Mouse (Mus musculus) c-Kit-positive CD71-positive TER-119-negative erythroid progenitor cells, embryonic 14.5 days (primary cell): ENCODE data around the gene Polr1a.
"Not testable (repeated sequence)": the region's sequence is repeated elsewhere in the genome, so short reads cannot be mapped to it uniquely, and the experiment has no call there.

Source experiments
- DNase-seq: peaks from one replicate; pipeline ENCODE4 v3.0.0-alpha.2; 2013; ENCODE audit warnings: low read depth

Gene Polr1a

GRCm38 (mm10) chr6:71908481-71909381, at the start of gene Polr1a, which contains the start of gene Ptcd3:
Gene Polr1a, plus strand, starts transcription at chr6:71909053.
Gene Ptcd3, minus strand, starts transcription at chr6:71908750.
- DNase-seq: peak; percentile 90

GRCm38 (mm10) chr6:71867751-71868150, 41.1 kb upstream of the Polr1a start:
- no peak for DNase-seq

GRCm38 (mm10) chr6:71868809-71869208, 40.0 kb upstream of the Polr1a start:
- DNase-seq: no peak

- DNase-seq: no peak
These were observed 37.5 kb upstream of the Polr1a start for GRCm38 (mm10) chr6:71871396-71871795.

GRCm38 (mm10) chr6:71877965-71878760, 30.7 kb upstream of the Polr1a start:
- DNase-seq: no peak

GRCm38 (mm10) chr6:71893263-71893662, 15.6 kb upstream of the Polr1a start:
- no peak for DNase-seq

GRCm38 (mm10) chr6:71907702-71908235, 1.1 kb upstream of the Polr1a start:
- DNase-seq: peak; percentile 41

- no peak for DNase-seq
These were observed 531 bp downstream of the Polr1a start for GRCm38 (mm10) chr6:71909384-71909783.

- DNase-seq: no peak
These were observed 987 bp downstream of the Polr1a start for GRCm38 (mm10) chr6:71909840-71910239.

- no peak for DNase-seq
These were observed 3.0 kb downstream of the Polr1a start for GRCm38 (mm10) chr6:71911686-71912450.

GRCm38 (mm10) chr6:71920752-71921151, 11.9 kb downstream of the Polr1a start:
- no peak for DNase-seq

GRCm38 (mm10) chr6:71925233-71925632, 16.4 kb downstream of the Polr1a start:
- not testable (repeated sequence) for DNase-seq

GRCm38 (mm10) chr6:71927911-71928310, 19.1 kb downstream of the Polr1a start:
- DNase-seq: no peak

GRCm38 (mm10) chr6:71930053-71930452, 21.2 kb downstream of the Polr1a start:
- DNase-seq: no peak

GRCm38 (mm10) chr6:71930830-71931437, 22.1 kb downstream of the Polr1a start:
- no peak for DNase-seq

- no peak for DNase-seq
These were observed 23.5 kb downstream of the Polr1a start for GRCm38 (mm10) chr6:71932347-71932746.

- no peak for DNase-seq
These were observed 25.3 kb downstream of the Polr1a start for GRCm38 (mm10) chr6:71934081-71934556.

GRCm38 (mm10) chr6:71935737-71936136, 26.9 kb downstream of the Polr1a start:
- no peak for DNase-seq

GRCm38 (mm10) chr6:71940912-71941311, 32.1 kb downstream of the Polr1a start:
- DNase-seq: no peak

GRCm38 (mm10) chr6:71945101-71945500, 36.2 kb downstream of the Polr1a start:
- DNase-seq: no peak

- no peak for DNase-seq
These were observed 37.3 kb downstream of the Polr1a start for GRCm38 (mm10) chr6:71946121-71946520.
